Mouse (Mus musculus): Measurements from ENCODE around the gene Adad2. TPM values are rescaled to one million over a fixed set of nuclear protein-coding genes. Genes with fewer than 3 reads are reported as not detected.
A peak's percentile ranks its signal among the peaks of the same experiment; 100 is the strongest.

The Adad2 gene
- polyA plus RNA-seq, 1 experiment from 2014 or later = not detected

DNA sequence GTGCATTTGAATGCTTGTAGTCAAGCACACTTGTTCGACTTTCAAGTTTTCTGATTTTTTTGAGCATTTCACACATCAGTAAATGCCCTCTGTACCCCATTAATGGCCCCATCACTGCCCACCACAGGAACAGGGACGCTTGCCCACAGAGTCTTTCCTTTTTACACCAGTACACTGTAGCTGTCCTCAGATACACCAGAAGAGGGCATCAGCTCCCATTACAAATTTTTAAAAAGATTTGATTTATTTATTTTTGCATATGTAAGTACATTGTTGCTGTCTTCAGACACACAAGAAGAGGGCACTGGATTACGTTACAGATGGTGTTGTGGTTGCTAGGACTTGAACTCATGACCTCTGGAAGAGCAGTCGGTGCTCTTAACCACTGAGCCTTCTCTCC lies 24.2 kb upstream of the Adad2 start:
- Histone ChIP-seq H3K9ac (replicated peaks) (no peak overlapping the region), H3K27me3 (ENCODE audit: insufficient read depth, low read length) (no peaks in the 10 kb centered on the region), H3K4me1 (ENCODE audit: insufficient read depth) (peaks cover 7% of the 10 kb centered on the region; the same call in 1 of the 2 replicates), H3K27ac (ENCODE audit: low read depth) (no peak overlapping the region), H3K9me3 (ENCODE audit: low read length) (no peaks in the 10 kb centered on the region), H3K4me3 (ENCODE audit: low read depth, low read length) (no peak overlapping the region), H3K36me3 (replicated peaks; ENCODE audit: insufficient read depth, low read length) (no peaks in the 10 kb centered on the region), H3K4me2 (ENCODE audit: low read depth, low read length) (no peak overlapping the region)
- no peak for ATAC-seq
- TF ChIP-seq EP300 (IDR thresholded peaks at IDR 0.05; ENCODE audit: low read depth) = no peak
- no peak; the same call in 1 of the 2 replicates for TF ChIP-seq CTCF (IDR thresholded peaks at IDR 0.05; ENCODE audit: low read depth)
- no peak for DNase-seq
- WGBS (ENCODE audit: insufficient replicate concordance) = 68% methylated on average over 4 of the region's 4 CpGs

DNA sequence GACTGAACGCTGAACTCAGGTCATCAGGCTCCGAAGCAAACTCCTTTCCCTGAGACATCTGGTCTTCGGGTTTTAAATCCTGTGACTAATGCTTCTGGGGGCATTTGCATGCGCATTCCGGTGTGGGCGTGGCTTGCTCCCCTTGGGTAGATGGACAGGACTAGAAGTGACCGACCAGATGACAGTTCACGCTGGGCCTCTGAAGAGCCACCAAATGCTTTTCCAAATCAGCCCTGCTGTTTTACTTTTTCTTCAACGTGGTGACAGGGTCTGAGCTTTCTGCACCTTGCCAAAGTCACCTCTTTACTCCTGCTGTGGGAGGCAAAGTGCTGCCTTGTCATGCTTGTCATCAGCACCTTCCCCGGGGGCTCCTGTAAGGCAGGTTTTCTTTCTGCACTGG lies 23.7 kb upstream of the Adad2 start:
- TF ChIP-seq CTCF (IDR thresholded peaks at IDR 0.05; ENCODE audit: low read depth) (no peak), EP300 (IDR thresholded peaks at IDR 0.05; ENCODE audit: low read depth) (no peak)
- H3K4me3 ChIP-seq (ENCODE audit: low read depth, low read length) = no peak overlapping the region
- no peak overlapping the region for H3K27ac ChIP-seq (ENCODE audit: low read depth)
- no peak overlapping the region for H3K9ac ChIP-seq (replicated peaks)
- no peaks in the 10 kb centered on the region for H3K9me3 ChIP-seq (ENCODE audit: low read length)
- DNase-seq = no peak
- H3K4me2 ChIP-seq (ENCODE audit: low read depth, low read length) = no peak overlapping the region
- no peaks in the 10 kb centered on the region for H3K36me3 ChIP-seq (replicated peaks; ENCODE audit: insufficient read depth, low read length)
- no peaks in the 10 kb centered on the region for H3K27me3 ChIP-seq (ENCODE audit: insufficient read depth, low read length)
- peaks cover 7% of the 10 kb centered on the region; the same call in 1 of the 2 replicates for H3K4me1 ChIP-seq (ENCODE audit: insufficient read depth)
- ATAC-seq = no peak
- WGBS (ENCODE audit: insufficient replicate concordance) = 47% methylated on average over 10 of the region's 10 CpGs

DNA sequence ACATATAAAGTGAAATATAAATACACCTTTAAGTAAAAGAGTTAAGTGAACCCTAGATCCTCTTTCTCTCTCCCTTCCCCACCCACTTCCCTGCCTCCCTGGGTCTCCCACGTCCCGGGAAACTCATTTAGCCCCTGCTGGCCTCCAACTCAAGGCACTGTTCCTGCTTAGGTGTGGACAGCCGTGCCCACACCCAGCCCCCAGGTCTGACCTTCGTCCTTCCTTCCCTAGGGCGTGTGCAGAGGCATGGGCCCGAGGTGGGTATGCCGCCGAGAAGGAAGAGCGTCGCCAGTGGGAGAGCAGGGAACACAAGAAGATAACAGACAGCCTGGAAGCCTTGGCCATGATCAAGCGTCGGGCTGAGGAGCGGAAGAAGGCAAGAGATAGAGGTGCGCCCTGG lies 22.2 kb upstream of the Adad2 start:
- Histone ChIP-seq H3K36me3 (replicated peaks; ENCODE audit: insufficient read depth, low read length) (no peaks in the 10 kb centered on the region), H3K4me3 (ENCODE audit: low read depth, low read length) (no peak overlapping the region), H3K9me3 (ENCODE audit: low read length) (no peaks in the 10 kb centered on the region), H3K4me1 (ENCODE audit: insufficient read depth) (peaks cover 7% of the 10 kb centered on the region; the same call in 1 of the 2 replicates), H3K4me2 (ENCODE audit: low read depth, low read length) (no peak overlapping the region), H3K9ac (replicated peaks) (no peak overlapping the region), H3K27me3 (ENCODE audit: insufficient read depth, low read length) (no peaks in the 10 kb centered on the region), H3K27ac (ENCODE audit: low read depth) (no peak overlapping the region)
- ATAC-seq (no peak), DNase-seq (no peak)
- WGBS (ENCODE audit: insufficient replicate concordance) = 64% methylated on average over 14 of the region's 14 CpGs
- no peak for TF ChIP-seq CTCF (IDR thresholded peaks at IDR 0.05; ENCODE audit: low read depth)
- TF ChIP-seq EP300 (IDR thresholded peaks at IDR 0.05; ENCODE audit: low read depth) = no peak

DNA sequence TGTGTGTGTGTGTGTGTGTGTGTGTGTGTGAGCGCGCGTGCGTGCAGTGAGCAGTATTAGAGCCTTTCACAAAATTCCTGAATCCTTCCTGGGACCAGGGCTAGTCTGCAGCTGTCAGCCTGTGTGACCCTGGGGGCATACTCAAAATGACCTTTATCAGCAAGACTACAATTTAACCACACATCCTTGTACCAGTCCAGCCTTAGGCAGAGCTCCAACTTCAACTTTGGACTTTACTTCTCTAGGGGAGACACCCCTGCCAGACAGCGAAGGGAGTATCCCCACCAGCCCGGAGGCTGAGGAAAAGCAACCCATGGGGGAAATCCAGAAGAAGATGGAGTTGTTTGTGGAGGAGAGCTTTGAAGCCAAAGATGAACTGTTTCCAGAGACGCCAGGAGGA lies 21.1 kb upstream of the Adad2 start:
- Histone ChIP-seq H3K27ac (ENCODE audit: low read depth) (no peak overlapping the region), H3K9ac (replicated peaks) (no peak overlapping the region), H3K9me3 (ENCODE audit: low read length) (no peaks in the 10 kb centered on the region), H3K4me2 (ENCODE audit: low read depth, low read length) (no peak overlapping the region), H3K4me1 (ENCODE audit: insufficient read depth) (no peaks in the 10 kb centered on the region), H3K27me3 (ENCODE audit: insufficient read depth, low read length) (no peaks in the 10 kb centered on the region), H3K36me3 (replicated peaks; ENCODE audit: insufficient read depth, low read length) (no peaks in the 10 kb centered on the region), H3K4me3 (ENCODE audit: low read depth, low read length) (no peak overlapping the region)
- 79% methylated on average over 7 of the region's 7 CpGs for WGBS (ENCODE audit: insufficient replicate concordance)
- DNase-seq (no peak), ATAC-seq (no peak)
- TF ChIP-seq EP300 (IDR thresholded peaks at IDR 0.05; ENCODE audit: low read depth) = no peak
- TF ChIP-seq CTCF (IDR thresholded peaks at IDR 0.05; ENCODE audit: low read depth) = no peak

- H3K27me3 ChIP-seq (ENCODE audit: insufficient read depth, low read length) = no peaks in the 10 kb centered on the region
- H3K4me2 ChIP-seq (ENCODE audit: low read depth, low read length) = peak overlapping the region; percentile 89
- peak overlapping the region; percentile 77; the same call in 1 of the 2 replicates for H3K4me3 ChIP-seq (ENCODE audit: low read depth, low read length)
- peak overlapping the region; percentile 81 for H3K9ac ChIP-seq (replicated peaks)
- ATAC-seq (no peak), DNase-seq (no peak)
- WGBS (ENCODE audit: insufficient replicate concordance) = 85% methylated on average over 4 of the region's 4 CpGs
- no peaks in the 10 kb centered on the region for H3K9me3 ChIP-seq (ENCODE audit: low read length)
- peaks cover 19% of the 10 kb centered on the region for H3K36me3 ChIP-seq (replicated peaks; ENCODE audit: insufficient read depth, low read length)
- peaks cover 11% of the 10 kb centered on the region for H3K4me1 ChIP-seq (ENCODE audit: insufficient read depth)
- H3K27ac ChIP-seq (ENCODE audit: low read depth) = no peak overlapping the region
- TF ChIP-seq EP300 (IDR thresholded peaks at IDR 0.05; ENCODE audit: low read depth) = no peak
Measured at GRCm38 (mm10) chr8:119603771-119604170, 8.8 kb upstream of the Adad2 start.

GRCm38 (mm10) chr8:119604398-119604803 lies 8.1 kb upstream of the Adad2 start:
- peak; percentile 64 for ATAC-seq

GRCm38 (mm10) chr8:119604996-119605395 lies 7.6 kb upstream of the Adad2 start, which contains the start of gene Taf1c:
Gene Taf1c, minus strand, starts transcription at chr8:119605222.
- Histone ChIP-seq H3K27ac (ENCODE audit: low read depth) (peak within 1 kb of the TSS; percentile 83), H3K4me3 (ENCODE audit: low read depth, low read length) (peak within 1 kb of the TSS; percentile 77), H3K9me3 (ENCODE audit: low read length) (peaks cover 4% of the 10 kb centered on the region), H3K4me1 (ENCODE audit: insufficient read depth) (peaks cover 11% of the 10 kb centered on the region), H3K4me2 (ENCODE audit: low read depth, low read length) (peak within 1 kb of the TSS; percentile 89), H3K9ac (replicated peaks) (peak within 1 kb of the TSS; percentile 81), H3K36me3 (replicated peaks; ENCODE audit: insufficient read depth, low read length) (peaks cover 16% of the 10 kb centered on the region), H3K27me3 (ENCODE audit: insufficient read depth, low read length) (no peaks in the 10 kb centered on the region)
- TF ChIP-seq CTCF (IDR thresholded peaks at IDR 0.05; ENCODE audit: low read depth) (peak; percentile 97), EP300 (IDR thresholded peaks at IDR 0.05; ENCODE audit: low read depth) (peak; percentile 65; the same call in 1 of the 2 replicates)
- ATAC-seq = peak; percentile 95
- under 1% methylated on average over 23 of the region's 23 CpGs for WGBS (ENCODE audit: insufficient replicate concordance)
- DNase-seq = peak; percentile 96

More at GRCm38 (mm10) chr8:119604398-119604803, 8.1 kb upstream of the Adad2 start:
- Histone ChIP-seq H3K36me3 (replicated peaks; ENCODE audit: insufficient read depth, low read length) (peaks cover 16% of the 10 kb centered on the region), H3K9me3 (ENCODE audit: low read length) (peaks cover 4% of the 10 kb centered on the region), H3K4me2 (ENCODE audit: low read depth, low read length) (peak overlapping the region; percentile 89), H3K27ac (ENCODE audit: low read depth) (peak overlapping the region; percentile 83), H3K27me3 (ENCODE audit: insufficient read depth, low read length) (no peaks in the 10 kb centered on the region), H3K4me3 (ENCODE audit: low read depth, low read length) (peak overlapping the region; percentile 77), H3K9ac (replicated peaks) (peak overlapping the region; percentile 81), H3K4me1 (ENCODE audit: insufficient read depth) (peaks cover 11% of the 10 kb centered on the region)
- WGBS (ENCODE audit: insufficient replicate concordance) = 17% methylated on average over 12 of the region's 12 CpGs
- TF ChIP-seq EP300 (IDR thresholded peaks at IDR 0.05; ENCODE audit: low read depth) (no peak), CTCF (IDR thresholded peaks at IDR 0.05; ENCODE audit: low read depth) (no peak)
- DNase-seq = no peak
